Mouse (Mus musculus) liver, embryonic 14.5 days (tissue): ENCODE results near the gene Trpm2. TPM values are rescaled to one million over a fixed set of nuclear protein-coding genes. Genes with fewer than 3 reads are reported as not detected.
A peak's percentile ranks its signal among the peaks of the same experiment; 100 is the strongest.

Experiments
- ATAC-seq: fragments of 200-750 bp; cut with Nextera tagmentation; 2 replicates; pipeline ENCODE4 v1.8.0; 2017; ENCODE audit warnings: moderate number of reproducible peaks, mild to moderate bottlenecking, moderate library complexity; ENCODE audit not compliant: insufficient read depth
- DNase-seq, 3 experiments: peaks; one replicate each; pipeline ENCODE4 v3.0.0-alpha.2; 2012 to 2013; ENCODE audit warnings: low read depth in 3 of 3, low spot score in 3 of 3
- H3K27ac ChIP-seq: fragments of 300-500 bp; sonication (generic); 2 replicates; pipeline ENCODE4 v1.5.1; 2014; ENCODE audit warnings: moderate library complexity, mild to moderate bottlenecking, control low read depth, inconsistent platforms
- H3K27me3 ChIP-seq: fragments of 300-500 bp; sonication (generic); 2 replicates; pipeline ENCODE4 v1.6.1; 2014; ENCODE audit warnings: mild to moderate bottlenecking, low read length, moderate library complexity; ENCODE audit not compliant: control insufficient read depth, insufficient read depth
- H3K36me3 ChIP-seq: fragments of 300-500 bp; sonication (generic); replicated peaks from 2 replicates; pipeline ENCODE4 v1.6.1; 2014; ENCODE audit warnings: low read depth; ENCODE audit not compliant: control insufficient read depth, insufficient read depth
- H3K4me1 ChIP-seq, 2 experiments: fragments of 200-500 bp in 1 of 2; fragments of 300-500 bp in 1 of 2; sonication (generic) in 1 of 2; replicated peaks; 2 replicates each; pipeline ENCODE4 v1.6.1; 2012 to 2014; ENCODE audit warnings: antibody characterized with exemption in 1 of 2, inconsistent platforms in 1 of 2, low read length in 1 of 2; ENCODE audit not compliant: control insufficient read depth in 2 of 2, insufficient read depth in 2 of 2
- H3K4me2 ChIP-seq: fragments of 300-500 bp; sonication (generic); 2 replicates; pipeline ENCODE4 v1.6.1; 2014; ENCODE audit warnings: low read depth, mild to moderate bottlenecking, control low read depth, moderate library complexity
- H3K4me3 ChIP-seq, 2 experiments: fragments of 200-500 bp in 1 of 2; fragments of 300-500 bp in 1 of 2; sonication (generic) in 1 of 2; 2 replicates each; pipeline ENCODE4 v1.5.1; 2012 to 2014; ENCODE audit warnings: low read depth in 2 of 2, low read length in 2 of 2, mild to moderate bottlenecking in 2 of 2, control low read depth in 1 of 2, inconsistent platforms in 1 of 2, moderate library complexity in 1 of 2; ENCODE audit not compliant: insufficient read depth in 1 of 2
- H3K9ac ChIP-seq: fragments of 300-500 bp; sonication (generic); replicated peaks from 2 replicates; pipeline ENCODE4 v1.6.1; 2014; ENCODE audit warnings: mild to moderate bottlenecking, control low read depth, moderate library complexity
- H3K9me3 ChIP-seq: fragments of 300-500 bp; sonication (generic); 2 replicates; pipeline ENCODE4 v1.6.1; 2016; ENCODE audit warnings: low read length, mixed read lengths; ENCODE audit not compliant: control insufficient read depth
- CTCF ChIP-seq: IDR thresholded peaks from 2 replicates; pipeline ENCODE4 v1.5.1; 2016; ENCODE audit warnings: antibody characterized with exemption, low read depth, control low read depth
- EP300 ChIP-seq: IDR thresholded peaks from 2 replicates; pipeline ENCODE4 v1.6.1; 2016; ENCODE audit warnings: antibody characterized with exemption, low read depth
- WGBS: fragments of 180-500 bp; shearing (Covaris S2); extraction: QIAGEN DNeasy Blood & Tissue Kit; methylation state at CpG from one replicate; pipeline ENCODE4 v1.1.7; 2014; ENCODE audit not compliant: insufficient replicate concordance; 5-methylcytosine and 5-hydroxymethylcytosine counted together
- polyA plus RNA-seq, 2 experiments: library from polyadenylated mRNA; depleted of rRNA in 1 of 2; stranded (reverse) in 1 of 2; unstranded in 1 of 2; fragments of >200 nt; fragmentation: Nextera tagmentation in 1 of 2; extraction: Ambion mirVana in 1 of 2; gene quantifications; 2 replicates each; pipeline versions ENCODE4 v1.2.1 to v1.2.3; 2012 to 2014

The Trpm2 gene
- polyA plus RNA-seq, 2 experiments, result 1.1 to 1.4 TPM

- Histone ChIP-seq H3K27ac (no peak overlapping the region), H3K4me1 (no peaks in the 10 kb centered on the region), H3K4me3 (no peak overlapping the region), H3K9ac (no peak overlapping the region), H3K9me3 (no peaks in the 10 kb centered on the region), H3K36me3 (no peaks in the 10 kb centered on the region), H3K27me3 (no peaks in the 10 kb centered on the region), H3K4me2 (no peak overlapping the region)
- DNase-seq, result no peak
- WGBS, result 35% methylated on average over 12 of the region's 12 CpGs
- no peak for ATAC-seq
- TF ChIP-seq EP300, result no peak
- 0 out of 2 replicates have a peak, but pooled peaks have one; percentile 12 for TF ChIP-seq CTCF
Observed at GRCm38 (mm10) chr10:77886007-77886747, 84.2 kb downstream of the Trpm2 start.

GRCm38 (mm10) chr10:77882553-77882952, 87.8 kb downstream of the Trpm2 start:
- Histone ChIP-seq H3K4me2 (no peak overlapping the region), H3K4me1 (no peaks in the 10 kb centered on the region), H3K27ac (no peak overlapping the region), H3K4me3 (no peak overlapping the region), H3K27me3 (no peaks in the 10 kb centered on the region), H3K36me3 (no peaks in the 10 kb centered on the region), H3K9me3 (no peaks in the 10 kb centered on the region), H3K9ac (no peak overlapping the region)
- DNase-seq, result no peak
- TF ChIP-seq CTCF (peak; percentile 50; the same call in 1 of the 2 replicates), EP300 (no peak)
- ATAC-seq, result no peak
- 68% methylated on average over 5 of the region's 5 CpGs for WGBS

GRCm38 (mm10) chr10:77880305-77880704, 90.1 kb downstream of the Trpm2 start:
- Histone ChIP-seq H3K9ac (no peak overlapping the region), H3K4me2 (no peak overlapping the region), H3K4me1 (no peaks in the 10 kb centered on the region), H3K27ac (no peak overlapping the region), H3K36me3 (no peaks in the 10 kb centered on the region), H3K9me3 (no peaks in the 10 kb centered on the region), H3K27me3 (no peaks in the 10 kb centered on the region), H3K4me3 (no peak overlapping the region)
- TF ChIP-seq EP300, result no peak
- TF ChIP-seq CTCF, result no peak
- DNase-seq (no peak), ATAC-seq (no peak)
- WGBS, result 24% methylated on average over 3 of the region's 3 CpGs

GRCm38 (mm10) chr10:77878985-77879384, 91.4 kb downstream of the Trpm2 start:
- DNase-seq (no peak), ATAC-seq (no peak)
- TF ChIP-seq EP300 (no peak), CTCF (peak; percentile 48; the same call in 1 of the 2 replicates)
- H3K4me3 ChIP-seq, result no peak overlapping the region
- H3K36me3 ChIP-seq, result no peaks in the 10 kb centered on the region
- H3K27ac ChIP-seq, result no peak overlapping the region
- H3K4me2 ChIP-seq, result no peak overlapping the region
- WGBS, result 41% methylated on average over 6 of the region's 6 CpGs
- H3K9me3 ChIP-seq, result no peaks in the 10 kb centered on the region
- no peaks in the 10 kb centered on the region for H3K27me3 ChIP-seq
- no peak overlapping the region for H3K9ac ChIP-seq
- no peaks in the 10 kb centered on the region for H3K4me1 ChIP-seq

- DNase-seq, result no peak
- no peak for ATAC-seq
- Histone ChIP-seq H3K4me2 (no peak overlapping the region), H3K9ac (no peak overlapping the region), H3K9me3 (no peaks in the 10 kb centered on the region), H3K27ac (no peak overlapping the region), H3K27me3 (no peaks in the 10 kb centered on the region), H3K36me3 (no peaks in the 10 kb centered on the region), H3K4me3 (no peak overlapping the region), H3K4me1 (no peaks in the 10 kb centered on the region)
- TF ChIP-seq EP300 (no peak), CTCF (no peak)
- 63% methylated on average over 7 of the region's 7 CpGs for WGBS
Observed at GRCm38 (mm10) chr10:77869651-77870050, 100.7 kb downstream of the Trpm2 start.
